Mouse (Mus musculus) intestine, embryonic 14.5 days (tissue): ENCODE measurements around the gene Nmnat2. TPM values are rescaled to one million over a fixed set of nuclear protein-coding genes. Genes with fewer than 3 reads are reported as not detected.

Experiments used
- ATAC-seq: fragments of 200-750 bp; cut with Nextera tagmentation; replicated peaks from 2 replicates; pipeline ENCODE4 v1.8.0; 2017; ENCODE audit warnings: low read depth, moderate number of reproducible peaks, moderate TSS enrichment, moderate library complexity; ENCODE audit not compliant: low FRiP score, low TSS enrichment
- DNase-seq: peaks from one replicate; pipeline ENCODE4 v3.0.0-alpha.2; 2018; ENCODE audit warnings: low spot score
- H3K27ac ChIP-seq: fragments of 300-500 bp; sonication (generic); 2 replicates; pipeline ENCODE4 v1.5.1; 2014; ENCODE audit warnings: low read depth, mild to moderate bottlenecking, control low read depth
- H3K27me3 ChIP-seq: fragments of 300-500 bp; sonication (generic); replicated peaks from 2 replicates; pipeline ENCODE4 v1.6.1; 2014; ENCODE audit warnings: low read length, control low read depth; ENCODE audit not compliant: control insufficient read depth, insufficient read depth
- H3K36me3 ChIP-seq: fragments of 300-500 bp; sonication (generic); 2 replicates; pipeline ENCODE4 v1.6.1; 2014; ENCODE audit warnings: low read length, control low read depth; ENCODE audit not compliant: control insufficient read depth, insufficient read depth
- H3K4me1 ChIP-seq: fragments of 300-500 bp; sonication (generic); replicated peaks from 2 replicates; pipeline ENCODE4 v1.6.1; 2014; ENCODE audit warnings: low read length, control low read depth, mixed read lengths; ENCODE audit not compliant: control insufficient read depth, insufficient read depth
- H3K4me2 ChIP-seq: fragments of 300-500 bp; sonication (generic); 2 replicates; pipeline ENCODE4 v1.6.1; 2014; ENCODE audit warnings: low read length
- H3K4me3 ChIP-seq: fragments of 300-500 bp; sonication (generic); 2 replicates; pipeline ENCODE4 v1.5.1; 2014; ENCODE audit warnings: low read depth, low read length, control low read depth, mixed read lengths
- H3K9ac ChIP-seq: fragments of 300-500 bp; sonication (generic); 2 replicates; pipeline ENCODE4 v1.6.1; 2014; ENCODE audit warnings: mild to moderate bottlenecking, low read length
- H3K9me3 ChIP-seq: fragments of 300-500 bp; sonication (generic); 2 replicates; pipeline ENCODE4 v1.6.1; 2016; ENCODE audit warnings: low read length, control low read depth; ENCODE audit not compliant: control insufficient read depth
- WGBS: fragments of 180-500 bp; shearing (Covaris S2); extraction: QIAGEN DNeasy Blood & Tissue Kit; methylation state at CpG from one replicate; pipeline ENCODE4 v1.1.7; 2014; 5-methylcytosine and 5-hydroxymethylcytosine counted together
- polyA plus RNA-seq: library from polyadenylated mRNA; unstranded; fragments of >200 nt; fragmentation: Nextera tagmentation; extraction: Ambion mirVana; gene quantifications from 2 replicates; pipeline ENCODE4 v1.2.1, GENCODE M21; 2014

The Nmnat2 gene
- polyA plus RNA-seq, 1 experiment from 2014 or later, result 3.5 TPM

- Histone ChIP-seq H3K9me3 (no peaks in the 10 kb centered on the region), H3K9ac (no peak overlapping the region), H3K27ac (no peak overlapping the region), H3K27me3 (no peaks in the 10 kb centered on the region), H3K4me2 (no peak overlapping the region), H3K36me3 (no peaks in the 10 kb centered on the region), H3K4me3 (no peak overlapping the region), H3K4me1 (no peaks in the 10 kb centered on the region)
- 72% methylated on average over 6 of the region's 6 CpGs for WGBS
- DNase-seq, result no peak
- no peak for ATAC-seq
These were observed 39.0 kb downstream of the Nmnat2 start for GRCm38 (mm10) chr1:152993803-152994202.

- no peak overlapping the region for H3K4me3 ChIP-seq
- DNase-seq, result no peak
- H3K4me2 ChIP-seq, result no peak overlapping the region
- no peaks in the 10 kb centered on the region for H3K4me1 ChIP-seq
- no peak overlapping the region for H3K27ac ChIP-seq
- ATAC-seq, result no peak
- H3K36me3 ChIP-seq, result no peaks in the 10 kb centered on the region
- H3K27me3 ChIP-seq, result no peaks in the 10 kb centered on the region
- H3K9me3 ChIP-seq, result no peaks in the 10 kb centered on the region
- H3K9ac ChIP-seq, result no peak overlapping the region
- 82% methylated on average over 8 of the region's 8 CpGs for WGBS
These were observed 45.2 kb downstream of the Nmnat2 start for GRCm38 (mm10) chr1:152999983-153000382.

GRCm38 (mm10) chr1:153000486-153001228 lies 45.9 kb downstream of the Nmnat2 start:
- Histone ChIP-seq H3K9me3 (no peaks in the 10 kb centered on the region), H3K36me3 (no peaks in the 10 kb centered on the region), H3K9ac (no peak overlapping the region), H3K4me2 (no peak overlapping the region), H3K4me1 (no peaks in the 10 kb centered on the region), H3K27ac (no peak overlapping the region), H3K4me3 (no peak overlapping the region), H3K27me3 (no peaks in the 10 kb centered on the region)
- DNase-seq (no peak), ATAC-seq (no peak)
- WGBS, result 84% methylated on average over 6 of the region's 6 CpGs

GRCm38 (mm10) chr1:153002295-153003050 lies 47.7 kb downstream of the Nmnat2 start:
- Histone ChIP-seq H3K36me3 (no peaks in the 10 kb centered on the region), H3K9ac (no peak overlapping the region), H3K4me1 (no peaks in the 10 kb centered on the region), H3K9me3 (no peaks in the 10 kb centered on the region), H3K27ac (no peak overlapping the region), H3K27me3 (no peaks in the 10 kb centered on the region), H3K4me3 (no peak overlapping the region), H3K4me2 (no peak overlapping the region)
- ATAC-seq (no peak), DNase-seq (no peak)
- 68% methylated on average over 11 of the region's 11 CpGs for WGBS

GRCm38 (mm10) chr1:153004472-153004871 lies 49.7 kb downstream of the Nmnat2 start:
- Histone ChIP-seq H3K36me3 (no peaks in the 10 kb centered on the region), H3K9ac (no peak overlapping the region), H3K4me1 (no peaks in the 10 kb centered on the region), H3K4me3 (no peak overlapping the region), H3K9me3 (no peaks in the 10 kb centered on the region), H3K27me3 (no peaks in the 10 kb centered on the region), H3K4me2 (no peak overlapping the region), H3K27ac (no peak overlapping the region)
- ATAC-seq, result no peak
- DNase-seq, result no peak
- 90% methylated on average over 2 of the region's 2 CpGs for WGBS

GRCm38 (mm10) chr1:153006054-153006453 lies 51.3 kb downstream of the Nmnat2 start:
- no peak overlapping the region for H3K4me2 ChIP-seq
- no peak for DNase-seq
- H3K4me1 ChIP-seq, result no peaks in the 10 kb centered on the region
- H3K27ac ChIP-seq, result no peak overlapping the region
- H3K4me3 ChIP-seq, result no peak overlapping the region
- no peaks in the 10 kb centered on the region for H3K36me3 ChIP-seq
- no peaks in the 10 kb centered on the region for H3K9me3 ChIP-seq
- no peak overlapping the region for H3K9ac ChIP-seq
- H3K27me3 ChIP-seq, result no peaks in the 10 kb centered on the region
- 60% methylated on average over 5 of the region's 5 CpGs for WGBS
- no peak for ATAC-seq

GRCm38 (mm10) chr1:153006761-153007160 lies 52.0 kb downstream of the Nmnat2 start:
- Histone ChIP-seq H3K9me3 (no peaks in the 10 kb centered on the region), H3K4me1 (no peaks in the 10 kb centered on the region), H3K4me2 (no peak overlapping the region), H3K9ac (no peak overlapping the region), H3K27me3 (no peaks in the 10 kb centered on the region), H3K4me3 (no peak overlapping the region), H3K27ac (no peak overlapping the region), H3K36me3 (no peaks in the 10 kb centered on the region)
- ATAC-seq, result no peak
- 78% methylated on average over 4 of the region's 4 CpGs for WGBS
- DNase-seq, result no peak

- Histone ChIP-seq H3K4me1 (no peaks in the 10 kb centered on the region), H3K9me3 (no peaks in the 10 kb centered on the region), H3K36me3 (no peaks in the 10 kb centered on the region), H3K27me3 (no peaks in the 10 kb centered on the region), H3K27ac (no peak overlapping the region), H3K9ac (no peak overlapping the region), H3K4me3 (no peak overlapping the region), H3K4me2 (no peak overlapping the region)
- DNase-seq (no peak), ATAC-seq (no peak)
- 86% methylated on average over 5 of the region's 5 CpGs for WGBS
These were observed 52.5 kb downstream of the Nmnat2 start for GRCm38 (mm10) chr1:153007292-153007691.

- H3K36me3 ChIP-seq, result no peaks in the 10 kb centered on the region
- no peaks in the 10 kb centered on the region for H3K27me3 ChIP-seq
- no peaks in the 10 kb centered on the region for H3K4me1 ChIP-seq
- DNase-seq (no peak), ATAC-seq (no peak)
- H3K9me3 ChIP-seq, result no peaks in the 10 kb centered on the region
- WGBS, result 86% methylated on average over 6 of the region's 6 CpGs
- no peak overlapping the region for H3K4me3 ChIP-seq
- no peak overlapping the region for H3K4me2 ChIP-seq
- no peak overlapping the region for H3K9ac ChIP-seq
- H3K27ac ChIP-seq, result no peak overlapping the region
These were observed 53.0 kb downstream of the Nmnat2 start for GRCm38 (mm10) chr1:153007824-153008223.
